Mouse (Mus musculus) layer of hippocampus, adult 2 months (tissue): ENCODE data around the gene Itgb6. TPM values are rescaled to one million over a fixed set of nuclear protein-coding genes. Genes with fewer than 3 reads are reported as not detected.

Experiments
- DNase-seq, 2 experiments: peaks; one replicate each; pipeline ENCODE4 v3.0.0; 2022; ENCODE audit warnings: low spot score in 2 of 2
- H3K27ac ChIP-seq: fragments of 200-600 bp; 2 replicates; pipeline ENCODE4 v1.8.1; 2022
- H3K4me3 ChIP-seq: fragments of 200-600 bp; 2 replicates; pipeline ENCODE4 v1.8.1; 2022; ENCODE audit warnings: mild to moderate bottlenecking
- CTCF ChIP-seq: fragments of 200-600 bp; conservative IDR thresholded peaks from 2 replicates; pipeline ENCODE4 v1.8.1; 2022; ENCODE audit warnings: antibody characterized with exemption, mild to moderate bottlenecking, moderate library complexity
- total RNA-seq, 2 experiments: library from RNA; stranded (reverse); gene quantifications; 2 replicates each; pipeline ENCODE4 v1.2.3; 2021

Gene Itgb6
- total RNA-seq, 2 experiments from 2014 or later: not detected

GRCm38 (mm10) chr2:60706866-60707265, 15.6 kb downstream of the Itgb6 start:
- no peak for TF ChIP-seq CTCF
- no peak for DNase-seq
- H3K4me3 ChIP-seq: no peak overlapping the region
- H3K27ac ChIP-seq: no peak overlapping the region

GRCm38 (mm10) chr2:60705426-60705825, 17.0 kb downstream of the Itgb6 start:
- Histone ChIP-seq H3K4me3 (no peak overlapping the region), H3K27ac (no peak overlapping the region)
- no peak for TF ChIP-seq CTCF
- DNase-seq: no peak

- Histone ChIP-seq H3K4me3 (no peak overlapping the region), H3K27ac (no peak overlapping the region)
- DNase-seq: no peak
- no peak for TF ChIP-seq CTCF
Observed at GRCm38 (mm10) chr2:60703315-60703714, 19.1 kb downstream of the Itgb6 start.

- DNase-seq: no peak
- no peak overlapping the region for H3K4me3 ChIP-seq
- no peak overlapping the region for H3K27ac ChIP-seq
- no peak for TF ChIP-seq CTCF
Observed at GRCm38 (mm10) chr2:60700956-60701355, 21.5 kb downstream of the Itgb6 start.

- no peak overlapping the region for H3K27ac ChIP-seq
- no peak for DNase-seq
- H3K4me3 ChIP-seq: no peak overlapping the region
- TF ChIP-seq CTCF: no peak
Observed at GRCm38 (mm10) chr2:60700013-60700412, 22.4 kb downstream of the Itgb6 start.

- TF ChIP-seq CTCF: no peak
- no peak overlapping the region for H3K4me3 ChIP-seq
- no peak for DNase-seq
- no peak overlapping the region for H3K27ac ChIP-seq
Observed at GRCm38 (mm10) chr2:60699591-60699990, 22.9 kb downstream of the Itgb6 start.

GRCm38 (mm10) chr2:60698155-60698554, 24.3 kb downstream of the Itgb6 start:
- no peak for DNase-seq
- no peak overlapping the region for H3K27ac ChIP-seq
- no peak for TF ChIP-seq CTCF
- H3K4me3 ChIP-seq: no peak overlapping the region

- H3K4me3 ChIP-seq: no peak overlapping the region
- no peak overlapping the region for H3K27ac ChIP-seq
- DNase-seq: no peak
- TF ChIP-seq CTCF: no peak
Observed at GRCm38 (mm10) chr2:60697530-60697929, 24.9 kb downstream of the Itgb6 start.

- TF ChIP-seq CTCF: no peak
- DNase-seq: no peak
Observed at GRCm38 (mm10) chr2:60696559-60696958, 25.9 kb downstream of the Itgb6 start.

GRCm38 (mm10) chr2:60695706-60696105, 26.7 kb downstream of the Itgb6 start:
- Histone ChIP-seq H3K27ac (no peak overlapping the region), H3K4me3 (no peak overlapping the region)
- no peak for TF ChIP-seq CTCF
- DNase-seq: no peak

More at GRCm38 (mm10) chr2:60696559-60696958, 25.9 kb downstream of the Itgb6 start:
- Histone ChIP-seq H3K27ac (no peak overlapping the region), H3K4me3 (no peak overlapping the region)

- no peak overlapping the region for H3K27ac ChIP-seq
- H3K4me3 ChIP-seq: no peak overlapping the region
- no peak for DNase-seq
- no peak for TF ChIP-seq CTCF
Observed at GRCm38 (mm10) chr2:60694563-60694962, 27.9 kb downstream of the Itgb6 start.

- no peak for DNase-seq
- TF ChIP-seq CTCF: no peak
- Histone ChIP-seq H3K27ac (no peak overlapping the region), H3K4me3 (no peak overlapping the region)
Observed at GRCm38 (mm10) chr2:60692239-60692638, 30.2 kb downstream of the Itgb6 start.

- Histone ChIP-seq H3K4me3 (no peak overlapping the region), H3K27ac (no peak overlapping the region)
- TF ChIP-seq CTCF: no peak
- DNase-seq: no peak
Observed at GRCm38 (mm10) chr2:60690212-60690611, 32.2 kb downstream of the Itgb6 start.

- Histone ChIP-seq H3K4me3 (no peak overlapping the region), H3K27ac (no peak overlapping the region)
- DNase-seq: no peak
- TF ChIP-seq CTCF: no peak
Observed at GRCm38 (mm10) chr2:60688944-60689615, 33.4 kb downstream of the Itgb6 start.

GRCm38 (mm10) chr2:60688150-60688549, 34.3 kb downstream of the Itgb6 start:
- no peak for TF ChIP-seq CTCF
- Histone ChIP-seq H3K27ac (no peak overlapping the region), H3K4me3 (no peak overlapping the region)
- no peak for DNase-seq
